Mouse (Mus musculus): ENCODE measurements around the gene Clec12b. TPM values are rescaled to one million over a fixed set of nuclear protein-coding genes. Genes with fewer than 3 reads are reported as not detected.

Gene Clec12b
- total and polyA plus RNA-seq, 3 experiments: not detected

GRCm38 (mm10) chr6:129399945-129400344 is 14.3 kb upstream of the Clec12b start:
- Histone ChIP-seq H3K36me3 (ENCODE audit: control insufficient read depth in 1 of 2, insufficient read depth in 2 of 2, low read length in 2 of 2) (no peaks in the 10 kb centered on the region), H3K79me2 (ENCODE audit: control insufficient read depth, insufficient read depth, low read length, poor library complexity) (no peaks in the 10 kb centered on the region), H3K27me3 (ENCODE audit: control insufficient read depth in 1 of 2, insufficient read depth in 2 of 2, low read length in 2 of 2) (peaks cover 0 to 3% of the 10 kb centered on the region in 2 experiments; a peak in 2 of 4 replicates), H3K4me1 (ENCODE audit: control insufficient read depth in 1 of 2, insufficient read depth in 2 of 2, low read length in 2 of 2) (no peaks in the 10 kb centered on the region), H3K9ac (ENCODE audit: control insufficient read depth, low read depth, low read length, poor library complexity, severe bottlenecking) (no peak overlapping the region), H3K4me3 (ENCODE audit: control insufficient read depth in 1 of 2, insufficient read depth in 1 of 2, low read depth in 2 of 2, low read length in 2 of 2) (no peak overlapping the region), H3K27ac (ENCODE audit: control insufficient read depth, low read depth, low read length) (no peak overlapping the region), H3K9me3 (replicated peaks; ENCODE audit: insufficient read depth, low read length) (no peaks in the 10 kb centered on the region)
- TF ChIP-seq POLR2AphosphoS2 (IDR thresholded peaks at IDR 0.05; ENCODE audit: low read length) (no peak), CHD1 (IDR thresholded peaks at IDR 0.05; ENCODE audit: low read depth, low read length) (no peak), E2F4 (IDR thresholded peaks at IDR 0.05; ENCODE audit: borderline replicate concordance, low read depth, low read length) (no peak), KAT2A (conservative IDR thresholded peaks at IDR 0.05; ENCODE audit: low read depth, low read length) (no peak), TAL1 (IDR thresholded peaks at IDR 0.05; ENCODE audit: low read length) (no peak), RAD21 (IDR thresholded peaks at IDR 0.05; ENCODE audit: low read depth, low read length) (no peak), MXI1 (IDR thresholded peaks at IDR 0.05; ENCODE audit: low read depth, low read length) (no peak), POLR2A (IDR thresholded peaks at IDR 0.05; ENCODE audit: control insufficient read depth in 1 of 2, insufficient read depth in 1 of 2, low read depth in 1 of 2, low read length in 2 of 2, poor library complexity in 1 of 2) (no peak), TBP (IDR thresholded peaks at IDR 0.05; ENCODE audit: low read depth, low read length) (no peak), BHLHE40 (IDR thresholded peaks at IDR 0.05; ENCODE audit: borderline replicate concordance, low read depth, low read length) (no peak), SMC3 (IDR thresholded peaks at IDR 0.05; ENCODE audit: low read depth, low read length) (no peak), ZKSCAN1 (IDR thresholded peaks at IDR 0.05; ENCODE audit: low read depth, low read length) (no peak), SIN3A (IDR thresholded peaks at IDR 0.05; ENCODE audit: low read length) (no peak), TCF12 (IDR thresholded peaks at IDR 0.05; ENCODE audit: low read depth, low read length) (no peak), ETS1 (IDR thresholded peaks at IDR 0.05; ENCODE audit: low read depth, low read length) (no peak), CTCF (IDR thresholded peaks at IDR 0.05 in 2 of 3, conservative IDR thresholded peaks at IDR 0.05 in 1 of 3; ENCODE audit: control insufficient read depth in 1 of 3, insufficient read depth in 1 of 3, low read depth in 2 of 3, low read length in 3 of 3, poor library complexity in 1 of 3, severe bottlenecking in 1 of 3) (no peak), USF2 (IDR thresholded peaks at IDR 0.05; ENCODE audit: borderline replicate concordance in 1 of 2, insufficient read depth in 1 of 2, low read depth in 1 of 2, low read length in 2 of 2) (no peak), ZMIZ1 (IDR thresholded peaks at IDR 0.05; ENCODE audit: low read depth, low read length) (no peak), NRF1 (IDR thresholded peaks at IDR 0.05; ENCODE audit: insufficient read depth, low read depth, low read length, poor library complexity, severe bottlenecking) (no peak), ZC3H11A (IDR thresholded peaks at IDR 0.05; ENCODE audit: low read depth, low read length) (no peak)
- no peak for DNase-seq (ENCODE audit: low read depth, low spot score)

GRCm38 (mm10) chr6:129396997-129397396 is 11.3 kb upstream of the Clec12b start, which contains the start of gene Clec1b:
Gene Clec1b (plus strand): TSS chr6:129397297.
- no peak within 1 kb of the TSS for H3K27ac ChIP-seq (ENCODE audit: control insufficient read depth, low read depth, low read length)
- no peaks in the 10 kb centered on the region for H3K36me3 ChIP-seq (ENCODE audit: control insufficient read depth in 1 of 2, insufficient read depth in 2 of 2, low read length in 2 of 2)
- H3K79me2 ChIP-seq (ENCODE audit: control insufficient read depth, insufficient read depth, low read length, poor library complexity): no peaks in the 10 kb centered on the region
- DNase-seq (ENCODE audit: low read depth, low spot score): no peak
- no peaks in the 10 kb centered on the region for H3K9me3 ChIP-seq (replicated peaks; ENCODE audit: insufficient read depth, low read length)
- peaks cover 0 to 3% of the 10 kb centered on the region in 2 experiments; a peak in 2 of 4 replicates for H3K27me3 ChIP-seq (ENCODE audit: control insufficient read depth in 1 of 2, insufficient read depth in 2 of 2, low read length in 2 of 2)
- no peak within 1 kb of the TSS for H3K4me3 ChIP-seq (ENCODE audit: control insufficient read depth in 1 of 2, insufficient read depth in 1 of 2, low read depth in 2 of 2, low read length in 2 of 2)
- no peaks in the 10 kb centered on the region for H3K4me1 ChIP-seq (ENCODE audit: control insufficient read depth in 1 of 2, insufficient read depth in 2 of 2, low read length in 2 of 2)
- no peak within 1 kb of the TSS for H3K9ac ChIP-seq (ENCODE audit: control insufficient read depth, low read depth, low read length, poor library complexity, severe bottlenecking)
- no peak for TF ChIP-seq TCF12 (IDR thresholded peaks at IDR 0.05; ENCODE audit: low read depth, low read length)
- no peak for TF ChIP-seq NELFE (IDR thresholded peaks at IDR 0.05; ENCODE audit: low read depth, low read length)
- TF ChIP-seq KAT2A (conservative IDR thresholded peaks at IDR 0.05; ENCODE audit: low read depth, low read length): no peak
- no peak for TF ChIP-seq HCFC1 (IDR thresholded peaks at IDR 0.05; ENCODE audit: low read depth, low read length)
- TF ChIP-seq MYB (IDR thresholded peaks at IDR 0.05; ENCODE audit: low read depth, low read length): no peak
- TF ChIP-seq ZKSCAN1 (IDR thresholded peaks at IDR 0.05; ENCODE audit: low read depth, low read length): no peak
- TF ChIP-seq MAFK (IDR thresholded peaks at IDR 0.05; ENCODE audit: borderline replicate concordance, low read depth, low read length): no peak
- no peak for TF ChIP-seq POLR2A (IDR thresholded peaks at IDR 0.05; ENCODE audit: control insufficient read depth in 1 of 2, insufficient read depth in 1 of 2, low read depth in 1 of 2, low read length in 2 of 2, poor library complexity in 1 of 2)
- TF ChIP-seq ZNF384 (IDR thresholded peaks at IDR 0.05; ENCODE audit: low read depth, low read length): no peak
- TF ChIP-seq USF1 (IDR thresholded peaks at IDR 0.05; ENCODE audit: low read depth, low read length): no peak
- TF ChIP-seq CHD2 (IDR thresholded peaks at IDR 0.05; ENCODE audit: low read length): no peak
- no peak for TF ChIP-seq GABPA (IDR thresholded peaks at IDR 0.05; ENCODE audit: low read depth, low read length)
- TF ChIP-seq ELF1 (IDR thresholded peaks at IDR 0.05; ENCODE audit: low read depth, low read length): no peak
- no peak for TF ChIP-seq POLR2AphosphoS5 (IDR thresholded peaks at IDR 0.05; ENCODE audit: borderline replicate concordance, low read depth, low read length)
- no peak for TF ChIP-seq JUND (IDR thresholded peaks at IDR 0.05; ENCODE audit: low read depth, low read length)
- TF ChIP-seq MAZ (IDR thresholded peaks at IDR 0.05; ENCODE audit: low read depth, low read length): no peak
- TF ChIP-seq EP300 (IDR thresholded peaks at IDR 0.05; ENCODE audit: low read depth in 1 of 2, low read length in 2 of 2): no peak
